In genomic region chr2:156233275-156233948, GRCm38 (mm10) we compare ENCODE assay signal across 10 mouse cellular contexts. TPM values are rescaled to one million over a fixed set of nuclear protein-coding genes. Genes with fewer than 3 reads are reported as not detected.
DNase-seq lines count a peak whose midpoint lies in the region; ATAC-seq lines count a peak whose summit lies in the region.
"Had no signal": no experiment of that assay in that cellular context is flagged by ENCODE, and none has a peak within 500 bp of the region (broad histone marks: within the 10 kb centered on the region; RNA-seq: fewer than 3 reads in every experiment).

No protein-coding gene starts in this region.

- peaks cover 46% of the 10 kb centered on the region for H3K36me3 ChIP-seq in embryonic facial prominence, embryonic 13.5 days
- peaks cover 25% of the 10 kb centered on the region for H3K36me3 ChIP-seq in neural tube, embryonic 15.5 days
- no peaks in the 10 kb centered on the region for H3K36me3 ChIP-seq in intestine, embryonic 16.5 days (ENCODE audit: control insufficient read depth, insufficient read depth, low read length)

- peak; percentile 25 to 36 for DNase-seq in heart, adult 9 months (ENCODE audit: low spot score in 2 of 2)
- no peak for DNase-seq in heart, postnatal 4 days
- DNase-seq in layer of hippocampus, postnatal 25 days (ENCODE audit: extremely low spot score in 1 of 2, low spot score in 1 of 2) = peak; percentile 60 to 61
- peak; percentile 55 for DNase-seq in right cerebral cortex, postnatal 4 days
- DNase-seq: lung, adult 2 months had no signal

- no peak for ATAC-seq in embryonic facial prominence, embryonic 13.5 days (ENCODE audit: insufficient number of reproducible peaks, insufficient read depth, low FRiP score, low TSS enrichment, low read depth)
- no peak for ATAC-seq in neural tube, embryonic 15.5 days (ENCODE audit: low FRiP score)
- ATAC-seq in erythroblast, adult 5-6 weeks (replicated peaks; ENCODE audit: low FRiP score, poor library complexity, severe bottlenecking) = no peak
- no peak for ATAC-seq in intestine, embryonic 16.5 days

- H3K4me2 ChIP-seq in embryonic facial prominence, embryonic 13.5 days = no peak overlapping the region
- H3K4me2 ChIP-seq in neural tube, embryonic 15.5 days = no peak overlapping the region
- H3K4me2 ChIP-seq in intestine, embryonic 16.5 days (ENCODE audit: low read depth, low read length) = no peak overlapping the region

- WGBS in embryonic facial prominence, embryonic 13.5 days = 22% methylated on average over 3 of the region's 3 CpGs
- 80% methylated on average over 3 of the region's 3 CpGs for WGBS in neural tube, embryonic 15.5 days
- WGBS in intestine, embryonic 16.5 days = 84% methylated on average over 3 of the region's 3 CpGs

- no peaks in the 10 kb centered on the region for H3K27me3 ChIP-seq in embryonic facial prominence, embryonic 13.5 days
- no peaks in the 10 kb centered on the region for H3K27me3 ChIP-seq in neural tube, embryonic 15.5 days (replicated peaks)
- H3K27me3 ChIP-seq in intestine, embryonic 16.5 days (replicated peaks; ENCODE audit: control insufficient read depth, insufficient read depth, low read length) = no peaks in the 10 kb centered on the region

- peaks cover 24% of the 10 kb centered on the region for H3K4me1 ChIP-seq in embryonic facial prominence, embryonic 13.5 days
- no peaks in the 10 kb centered on the region for H3K4me1 ChIP-seq in neural tube, embryonic 15.5 days
- H3K4me1 ChIP-seq in intestine, embryonic 16.5 days (ENCODE audit: control insufficient read depth, insufficient read depth, low read length) = no peaks in the 10 kb centered on the region

- H3K9me3 ChIP-seq in embryonic facial prominence, embryonic 13.5 days = no peaks in the 10 kb centered on the region
- H3K9me3 ChIP-seq in neural tube, embryonic 15.5 days (replicated peaks) = no peaks in the 10 kb centered on the region
- H3K9me3 ChIP-seq in intestine, embryonic 16.5 days (ENCODE audit: control insufficient read depth, low read length) = no peaks in the 10 kb centered on the region
- H3K9me3 ChIP-seq: G1E had no signal

- H3K27ac ChIP-seq in embryonic facial prominence, embryonic 13.5 days = peak overlapping the region; percentile 30
- no peak overlapping the region for H3K27ac ChIP-seq in neural tube, embryonic 15.5 days (replicated peaks)
- H3K27ac ChIP-seq in intestine, embryonic 16.5 days (ENCODE audit: low read length) = no peak overlapping the region

- H3K9ac ChIP-seq in embryonic facial prominence, embryonic 13.5 days = no peak overlapping the region
- no peak overlapping the region for H3K9ac ChIP-seq in neural tube, embryonic 15.5 days (replicated peaks)
- no peak overlapping the region for H3K9ac ChIP-seq in intestine, embryonic 16.5 days (ENCODE audit: low read depth, low read length)

- H3K4me3 ChIP-seq in embryonic facial prominence, embryonic 13.5 days = no peak overlapping the region
- H3K4me3 ChIP-seq in neural tube, embryonic 15.5 days (replicated peaks) = no peak overlapping the region
- no peak overlapping the region for H3K4me3 ChIP-seq in intestine, embryonic 16.5 days (ENCODE audit: low read length)

RNA-seq across cellular contexts. Expression of gene Phf20, which starts 37.1 kb away (rescaled TPM):
- total RNA-seq in heart, postnatal 4 days (2021) = 10 to 100 TPM; 20.5 to 21.3 TPM
- polyA plus RNA-seq in embryonic facial prominence, embryonic 13.5 days (2015; fragmentation: Nextera tagmentation; extraction: Ambion mirVana) = 90.3 and 95.8 TPM in 2 replicates
- total RNA-seq in layer of hippocampus, postnatal 25 days (2021) = 10 to 100 TPM; 80.3 to 82.7 TPM
- 122 and 130 TPM in 2 replicates for polyA plus RNA-seq in neural tube, embryonic 15.5 days (2015; fragmentation: Nextera tagmentation; extraction: Ambion mirVana)
- total RNA-seq in erythroblast, adult 5-6 weeks (2015; ENCODE audit: low replicate concordance) = 12.7 and 13.6 TPM in 2 replicates
- total RNA-seq in erythroblast, adult 5-6 weeks (2017; ENCODE audit: low replicate concordance) = 7.1 and 15.3 TPM in 2 replicates
- 46.8 and 53.2 TPM in 2 replicates for polyA plus RNA-seq in intestine, embryonic 16.5 days (2015; fragmentation: Nextera tagmentation; extraction: Ambion mirVana)

RNA-seq across cellular contexts. Expression of gene Rbm39, which starts 53.4 kb away (rescaled TPM):
- total RNA-seq in heart, postnatal 4 days (2021) = 100 to 1,000 TPM; 264 to 286 TPM
- 862 and 870 TPM in 2 replicates for polyA plus RNA-seq in embryonic facial prominence, embryonic 13.5 days (2015; fragmentation: Nextera tagmentation; extraction: Ambion mirVana)
- 100 to 1,000 TPM; 275 to 354 TPM for total RNA-seq in layer of hippocampus, postnatal 25 days (2021)
- polyA plus RNA-seq in neural tube, embryonic 15.5 days (2015; fragmentation: Nextera tagmentation; extraction: Ambion mirVana) = 420 and 462 TPM in 2 replicates
- total RNA-seq in erythroblast, adult 5-6 weeks (2015; ENCODE audit: low replicate concordance) = 528 and 548 TPM in 2 replicates
- total RNA-seq in erythroblast, adult 5-6 weeks (2017; ENCODE audit: low replicate concordance) = 550 and 778 TPM in 2 replicates
- 450 and 473 TPM in 2 replicates for polyA plus RNA-seq in intestine, embryonic 16.5 days (2015; fragmentation: Nextera tagmentation; extraction: Ambion mirVana)
